Mouse (Mus musculus): Measurements from ENCODE around the gene Tpgs1. TPM values are rescaled to one million over a fixed set of nuclear protein-coding genes. Genes with fewer than 3 reads are reported as not detected.

Gene Tpgs1
- polyA plus RNA-seq, 1 experiment from 2014 or later = 54.6 TPM

DNA sequence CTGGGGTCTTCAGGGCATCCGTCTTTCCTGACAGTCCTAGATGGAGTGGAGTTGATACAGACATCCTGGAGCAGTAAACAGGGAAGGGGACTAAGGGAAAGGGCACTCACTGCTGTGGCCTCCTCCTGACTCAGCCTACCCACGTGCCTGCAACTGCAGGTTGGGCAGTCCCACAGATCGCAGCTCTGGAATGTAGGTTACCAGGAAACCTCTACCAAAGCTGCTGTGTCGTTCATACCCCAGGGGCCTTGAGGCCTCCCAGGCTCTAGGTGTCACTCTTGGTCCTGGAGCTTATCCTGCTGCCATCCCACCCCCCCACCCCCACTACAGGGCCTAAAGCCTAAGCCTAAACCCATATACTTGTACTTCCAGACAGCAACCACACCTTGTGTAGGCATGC, 38.6 kb downstream of the Tpgs1 start:
- no peak for ATAC-seq (ENCODE audit: insufficient number of reproducible peaks, low FRiP score, low TSS enrichment, low read depth)
- H3K4me1 ChIP-seq = peaks cover 29% of the 10 kb centered on the region
- H3K36me3 ChIP-seq = peaks cover 47% of the 10 kb centered on the region
- no peaks in the 10 kb centered on the region for H3K9me3 ChIP-seq
- H3K4me2 ChIP-seq = no peak overlapping the region
- H3K27me3 ChIP-seq = no peaks in the 10 kb centered on the region
- no peak overlapping the region for H3K4me3 ChIP-seq
- H3K27ac ChIP-seq = no peak overlapping the region
- no peak overlapping the region for H3K9ac ChIP-seq
- 69% methylated on average over 4 of the region's 4 CpGs for WGBS

- no peak overlapping the region for H3K4me2 ChIP-seq
- peaks cover 5% of the 10 kb centered on the region; the same call in 1 of the 2 replicates for H3K27me3 ChIP-seq
- WGBS = 86% methylated on average over 21 of the region's 21 CpGs
These were observed 39.5 kb downstream of the Tpgs1 start for GRCm38 (mm10) chr10:79708668-79709067.

GRCm38 (mm10) chr10:79709307-79709706, 40.1 kb downstream of the Tpgs1 start:
- peaks cover 29% of the 10 kb centered on the region for H3K4me1 ChIP-seq
- peaks cover 12% of the 10 kb centered on the region for H3K27me3 ChIP-seq
- no peak for ATAC-seq (ENCODE audit: insufficient number of reproducible peaks, low FRiP score, low TSS enrichment, low read depth)
- 83% methylated on average over 7 of the region's 7 CpGs for WGBS
- H3K4me2 ChIP-seq = no peak overlapping the region
- H3K27ac ChIP-seq = no peak overlapping the region
- peaks cover 47% of the 10 kb centered on the region for H3K36me3 ChIP-seq
- H3K9me3 ChIP-seq = no peaks in the 10 kb centered on the region
- H3K9ac ChIP-seq = no peak overlapping the region
- no peak overlapping the region for H3K4me3 ChIP-seq

More at GRCm38 (mm10) chr10:79708668-79709067, 39.5 kb downstream of the Tpgs1 start:
- Histone ChIP-seq H3K4me3 (no peak overlapping the region), H3K36me3 (peaks cover 47% of the 10 kb centered on the region), H3K9me3 (no peaks in the 10 kb centered on the region), H3K27ac (no peak overlapping the region), H3K9ac (no peak overlapping the region), H3K4me1 (peaks cover 29% of the 10 kb centered on the region)
- no peak for ATAC-seq (ENCODE audit: insufficient number of reproducible peaks, low FRiP score, low TSS enrichment, low read depth)

GRCm38 (mm10) chr10:79712029-79712428, 42.9 kb downstream of the Tpgs1 start:
- peaks cover 39% of the 10 kb centered on the region for H3K27me3 ChIP-seq

DNA sequence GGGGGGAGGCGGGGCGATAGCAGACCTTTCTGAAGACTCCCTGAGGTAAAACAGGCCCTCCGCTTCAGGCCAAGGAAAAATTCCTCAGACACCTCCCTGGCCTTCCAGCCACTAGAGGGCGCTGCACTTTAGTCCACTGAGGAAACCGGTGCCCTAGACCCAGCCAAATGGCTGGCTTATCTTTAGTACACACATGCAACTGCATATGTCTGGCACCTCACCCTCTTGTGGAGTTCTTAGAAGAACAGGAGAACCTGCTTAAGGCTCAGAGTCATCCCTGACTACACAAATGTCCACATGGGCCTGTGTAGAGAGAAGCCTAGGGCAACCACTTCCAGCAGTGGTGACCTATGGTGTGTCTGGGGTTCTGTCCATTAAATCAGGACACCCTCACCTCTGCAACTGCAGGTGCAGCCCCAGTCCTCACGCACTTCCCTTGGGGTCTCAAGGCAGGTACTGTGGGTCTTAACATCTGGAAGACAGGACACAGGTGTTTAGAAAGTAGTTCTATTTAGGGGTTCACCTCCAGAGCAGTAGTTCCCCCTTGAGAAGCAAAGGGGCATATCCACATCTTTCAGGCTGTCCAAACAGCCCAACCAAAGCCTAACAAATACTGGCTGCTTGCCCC, 43.4 kb downstream of the Tpgs1 start:
- WGBS = 25% methylated on average over 4 of the region's 6 CpGs
- Histone ChIP-seq H3K4me2 (no peak overlapping the region), H3K4me3 (no peak overlapping the region), H3K9me3 (no peaks in the 10 kb centered on the region), H3K36me3 (peaks cover 38% of the 10 kb centered on the region), H3K27ac (no peak overlapping the region), H3K4me1 (peaks cover 19% of the 10 kb centered on the region), H3K9ac (no peak overlapping the region), H3K27me3 (peaks cover 45% of the 10 kb centered on the region)
- ATAC-seq (ENCODE audit: insufficient number of reproducible peaks, low FRiP score, low TSS enrichment, low read depth) = no peak

More at GRCm38 (mm10) chr10:79712029-79712428, 42.9 kb downstream of the Tpgs1 start:
- no peak for ATAC-seq (ENCODE audit: insufficient number of reproducible peaks, low FRiP score, low TSS enrichment, low read depth)
- H3K4me1 ChIP-seq = peaks cover 17% of the 10 kb centered on the region
- 88% methylated on average over 1 of the region's 1 CpGs for WGBS
- H3K4me3 ChIP-seq = no peak overlapping the region
- H3K36me3 ChIP-seq = peaks cover 43% of the 10 kb centered on the region
- no peak overlapping the region for H3K9ac ChIP-seq
- no peak overlapping the region for H3K27ac ChIP-seq
- no peaks in the 10 kb centered on the region for H3K9me3 ChIP-seq
- H3K4me2 ChIP-seq = no peak overlapping the region

- ATAC-seq (ENCODE audit: insufficient number of reproducible peaks, low FRiP score, low TSS enrichment, low read depth) = no peak
- H3K4me3 ChIP-seq = no peak overlapping the region
- H3K9ac ChIP-seq = no peak overlapping the region
- H3K4me1 ChIP-seq = peaks cover 22% of the 10 kb centered on the region
- no peaks in the 10 kb centered on the region for H3K9me3 ChIP-seq
- peaks cover 50% of the 10 kb centered on the region for H3K27me3 ChIP-seq
- H3K36me3 ChIP-seq = peaks cover 37% of the 10 kb centered on the region
- no peak overlapping the region for H3K27ac ChIP-seq
- 28% methylated on average over 1 of the region's 1 CpGs for WGBS
- no peak overlapping the region for H3K4me2 ChIP-seq
These were observed 44.0 kb downstream of the Tpgs1 start for GRCm38 (mm10) chr10:79713163-79713562.

DNA sequence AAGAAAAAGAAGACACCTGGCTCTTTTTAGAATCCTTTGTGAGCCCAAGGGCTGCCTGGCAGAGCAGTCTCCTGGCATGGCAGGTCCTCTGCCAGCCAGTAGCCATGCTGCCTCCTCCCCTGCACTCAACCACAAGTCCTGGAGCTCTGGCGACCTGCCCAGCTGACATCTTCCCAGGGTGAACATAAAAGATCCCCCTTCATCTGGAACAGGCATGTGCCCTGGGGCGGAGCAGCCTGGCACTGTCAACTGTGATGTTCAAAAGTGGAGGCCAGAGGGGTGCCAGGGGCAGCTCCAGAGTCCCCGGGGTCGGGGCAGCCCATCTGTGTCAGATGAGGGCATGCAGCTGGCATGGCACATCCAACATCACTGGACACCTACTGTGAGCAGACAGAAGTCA, 45.8 kb downstream of the Tpgs1 start:
- no peak overlapping the region for H3K27ac ChIP-seq
- no peak overlapping the region for H3K4me3 ChIP-seq
- peaks cover 22% of the 10 kb centered on the region for H3K36me3 ChIP-seq
- H3K9ac ChIP-seq = no peak overlapping the region
- H3K9me3 ChIP-seq = no peaks in the 10 kb centered on the region
- 60% methylated on average over 4 of the region's 4 CpGs for WGBS
- peaks cover 18% of the 10 kb centered on the region for H3K4me1 ChIP-seq
- ATAC-seq (ENCODE audit: insufficient number of reproducible peaks, low FRiP score, low TSS enrichment, low read depth) = no peak
- H3K4me2 ChIP-seq = no peak overlapping the region
- peaks cover 67% of the 10 kb centered on the region for H3K27me3 ChIP-seq

- peak within 1 kb of the TSS; percentile 54 for H3K4me3 ChIP-seq
- 3% methylated on average over 70 of the region's 91 CpGs for WGBS
- H3K9me3 ChIP-seq = no peaks in the 10 kb centered on the region
- peaks cover 18% of the 10 kb centered on the region for H3K4me1 ChIP-seq
- H3K36me3 ChIP-seq = peaks cover 8% of the 10 kb centered on the region
- H3K27ac ChIP-seq = no peak within 1 kb of the TSS
- H3K27me3 ChIP-seq = peaks cover 70% of the 10 kb centered on the region
- H3K9ac ChIP-seq = no peak within 1 kb of the TSS
- no peak for ATAC-seq (ENCODE audit: insufficient number of reproducible peaks, low FRiP score, low TSS enrichment, low read depth)
- peak within 1 kb of the TSS; percentile 97 for H3K4me2 ChIP-seq
These were observed 47.3 kb downstream of the Tpgs1 start, which contains the start of gene Hcn2 for GRCm38 (mm10) chr10:79716254-79716987. Gene Hcn2 (plus strand): TSS chr10:79716634.

DNA sequence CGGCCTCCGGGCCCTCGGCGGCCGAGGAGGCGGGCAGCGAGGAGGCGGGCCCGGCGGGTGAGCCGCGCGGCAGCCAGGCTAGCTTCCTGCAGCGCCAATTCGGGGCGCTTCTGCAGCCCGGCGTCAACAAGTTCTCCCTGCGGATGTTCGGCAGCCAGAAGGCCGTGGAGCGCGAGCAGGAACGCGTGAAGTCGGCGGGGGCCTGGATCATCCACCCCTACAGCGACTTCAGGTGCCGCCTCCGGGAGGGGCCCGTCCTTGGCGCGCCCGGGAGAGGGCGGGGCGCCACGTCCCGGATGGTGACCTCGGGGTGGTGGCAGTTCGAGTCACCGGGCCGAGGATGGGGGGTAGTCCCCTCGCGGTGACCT, 47.8 kb downstream of the Tpgs1 start:
- peaks cover 18% of the 10 kb centered on the region for H3K4me1 ChIP-seq
- ATAC-seq (ENCODE audit: insufficient number of reproducible peaks, low FRiP score, low TSS enrichment, low read depth) = no peak
- H3K36me3 ChIP-seq = peaks cover 2% of the 10 kb centered on the region
- peaks cover 72% of the 10 kb centered on the region for H3K27me3 ChIP-seq
- 1% methylated on average over 37 of the region's 44 CpGs for WGBS
- peak overlapping the region; percentile 54 for H3K4me3 ChIP-seq
- no peak overlapping the region for H3K27ac ChIP-seq
- H3K9ac ChIP-seq = no peak overlapping the region
- peak overlapping the region; percentile 97 for H3K4me2 ChIP-seq
- no peaks in the 10 kb centered on the region for H3K9me3 ChIP-seq

- no peak overlapping the region for H3K27ac ChIP-seq
- H3K27me3 ChIP-seq = peaks cover 74% of the 10 kb centered on the region
- ATAC-seq (ENCODE audit: insufficient number of reproducible peaks, low FRiP score, low TSS enrichment, low read depth) = no peak
- no peak overlapping the region for H3K9ac ChIP-seq
- no peaks in the 10 kb centered on the region for H3K36me3 ChIP-seq
- H3K4me1 ChIP-seq = peaks cover 18% of the 10 kb centered on the region
- H3K4me3 ChIP-seq = peak overlapping the region; percentile 54
- H3K9me3 ChIP-seq = no peaks in the 10 kb centered on the region
- WGBS = 5% methylated on average over 43 of the region's 43 CpGs
- peak overlapping the region; percentile 97 for H3K4me2 ChIP-seq
These were observed 48.6 kb downstream of the Tpgs1 start for GRCm38 (mm10) chr10:79717640-79718357.

- peaks cover 45% of the 10 kb centered on the region for H3K27me3 ChIP-seq
- no peaks in the 10 kb centered on the region for H3K9me3 ChIP-seq
- ATAC-seq (ENCODE audit: insufficient number of reproducible peaks, low FRiP score, low TSS enrichment, low read depth) = no peak
- no peak overlapping the region for H3K4me2 ChIP-seq
- H3K27ac ChIP-seq = no peak overlapping the region
- no peaks in the 10 kb centered on the region for H3K36me3 ChIP-seq
- H3K9ac ChIP-seq = no peak overlapping the region
- no peak overlapping the region for H3K4me3 ChIP-seq
- H3K4me1 ChIP-seq = peaks cover 18% of the 10 kb centered on the region
- WGBS = 69% methylated on average over 5 of the region's 5 CpGs
These were observed 51.9 kb downstream of the Tpgs1 start for GRCm38 (mm10) chr10:79721089-79721488.

DNA sequence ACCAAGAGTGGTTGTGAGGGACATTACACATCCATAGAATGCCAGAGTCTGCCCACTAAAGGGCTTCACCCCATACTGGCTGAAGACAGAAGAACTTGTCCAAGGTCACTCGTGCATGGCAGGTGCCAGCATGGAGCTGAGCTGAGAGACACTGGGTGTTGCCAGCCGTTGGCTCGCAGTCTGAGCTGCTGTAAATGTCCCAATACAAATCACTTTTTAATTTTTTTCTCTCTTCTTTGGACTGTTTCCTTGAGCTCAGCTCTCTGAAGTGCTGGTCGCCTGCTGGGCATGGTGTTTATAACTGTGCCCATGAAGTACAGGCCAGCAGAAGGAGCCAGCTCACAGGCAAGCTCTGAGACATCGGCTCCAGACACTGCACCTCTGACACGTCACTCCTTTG, 53.9 kb downstream of the Tpgs1 start:
- Histone ChIP-seq H3K36me3 (no peaks in the 10 kb centered on the region), H3K4me2 (no peak overlapping the region), H3K4me3 (no peak overlapping the region), H3K4me1 (no peaks in the 10 kb centered on the region), H3K27ac (no peak overlapping the region), H3K9me3 (no peaks in the 10 kb centered on the region), H3K9ac (no peak overlapping the region), H3K27me3 (peaks cover 25% of the 10 kb centered on the region)
- 70% methylated on average over 6 of the region's 6 CpGs for WGBS
- ATAC-seq (ENCODE audit: insufficient number of reproducible peaks, low FRiP score, low TSS enrichment, low read depth) = no peak

All from limb, embryonic 15.5 days (tissue).